Mouse (Mus musculus) T-helper 17 cell (primary cell): ENCODE data around the gene Gm21677.
"Not testable (repeated sequence)": the region's sequence is repeated elsewhere in the genome, so short reads cannot be mapped to it uniquely, and the experiment has no call there.

Experiments
- in situ Hi-C, 2 experiments: fragments of 300-600 bp; cut with MboI, MseI; formaldehyde crosslinking; loops; 1 replicate in 1 of 2; 2 replicates in 1 of 2; pipeline ENCODE4 v1.15.1; 2025; ENCODE audit warnings: high pct_unique_total_duplicates in 2 of 2

Gm21677 gene

GRCm38 (mm10) chrY:3306349-3306748, at the start of gene Gm21677:
Gene Gm21677, minus strand, starts transcription at chrY:3306449.
- in situ Hi-C loops: not testable (repeated sequence)

GRCm38 (mm10) chrY:3345229-3345628, 39.0 kb upstream of the Gm21677 start, which contains the start of gene Gm21693:
Gene Gm21693, minus strand, starts transcription at chrY:3345329.
- in situ Hi-C loops: not testable (repeated sequence)

GRCm38 (mm10) chrY:3340661-3341060, 34.4 kb upstream of the Gm21677 start:
- in situ Hi-C loops: not testable (repeated sequence)
